Mouse (Mus musculus) midbrain, embryonic 15.5 days (tissue): ENCODE measurements at regions not wholly inside any gene's neighbourhood (a gene's known extent, or its start where the extent isn't known, plus 50 kb on each side); places are given as distances from the start of the nearest gene placed in this dataset.

ENCODE experiments used
- ATAC-seq: fragments of 200-750 bp; cut with Nextera tagmentation; replicated peaks from 2 replicates; pipeline ENCODE4 v1.8.0; 2017; ENCODE audit warnings: moderate TSS enrichment
- H3K27ac ChIP-seq: fragments of 300-500 bp; sonication (generic); 2 replicates; pipeline ENCODE4 v1.5.1; 2015; ENCODE audit warnings: mild to moderate bottlenecking, inconsistent platforms
- H3K27me3 ChIP-seq: fragments of 300-500 bp; sonication (generic); replicated peaks from 2 replicates; pipeline ENCODE4 v1.6.1; 2015; ENCODE audit warnings: inconsistent platforms
- H3K36me3 ChIP-seq: fragments of 300-500 bp; sonication (generic); replicated peaks from 2 replicates; pipeline ENCODE4 v1.6.1; 2015; ENCODE audit warnings: inconsistent platforms
- H3K4me1 ChIP-seq: fragments of 300-500 bp; sonication (generic); 2 replicates; pipeline ENCODE4 v1.6.1; 2015; ENCODE audit warnings: inconsistent platforms
- H3K4me2 ChIP-seq: fragments of 300-500 bp; sonication (generic); 2 replicates; pipeline ENCODE4 v1.6.1; 2015; ENCODE audit warnings: inconsistent platforms, mild to moderate bottlenecking, moderate library complexity
- H3K4me3 ChIP-seq: fragments of 300-500 bp; sonication (generic); 2 replicates; pipeline ENCODE4 v1.5.1; 2015; ENCODE audit warnings: mild to moderate bottlenecking, inconsistent platforms
- H3K9ac ChIP-seq: fragments of 300-500 bp; sonication (generic); 2 replicates; pipeline ENCODE4 v1.6.1; 2015; ENCODE audit warnings: mild to moderate bottlenecking, inconsistent platforms
- H3K9me3 ChIP-seq: fragments of 300-500 bp; sonication (generic); 2 replicates; pipeline ENCODE4 v1.6.1; 2016; ENCODE audit warnings: inconsistent platforms
- WGBS: fragments of 180-500 bp; shearing (Covaris S2); methylation state at CpG from one replicate; pipeline ENCODE4 v1.1.7; 2015; ENCODE audit warnings: mixed read lengths; 5-methylcytosine and 5-hydroxymethylcytosine counted together

GRCm38 (mm10) chr11:13724375-13724774 is 874.7 kb upstream of the Pom121l12 start:
- ATAC-seq: peak; percentile 42; the same call in 1 of the 2 replicates

GRCm38 (mm10) chr11:13771065-13771464 is 828.0 kb upstream of the Pom121l12 start:
- ATAC-seq: no peak
- H3K36me3 ChIP-seq: no peaks in the 10 kb centered on the region
- H3K9ac ChIP-seq: no peak overlapping the region
- H3K4me3 ChIP-seq: no peak overlapping the region
- H3K4me1 ChIP-seq: no peaks in the 10 kb centered on the region
- H3K4me2 ChIP-seq: no peak overlapping the region
- no peak overlapping the region for H3K27ac ChIP-seq
- WGBS: 41% methylated on average over 2 of the region's 2 CpGs
- H3K27me3 ChIP-seq: no peaks in the 10 kb centered on the region
- no peaks in the 10 kb centered on the region for H3K9me3 ChIP-seq

More at GRCm38 (mm10) chr11:13724375-13724774, 874.7 kb upstream of the Pom121l12 start:
- WGBS: 64% methylated on average over 3 of the region's 3 CpGs
- Histone ChIP-seq H3K4me1 (no peaks in the 10 kb centered on the region), H3K4me2 (no peak overlapping the region), H3K27me3 (no peaks in the 10 kb centered on the region), H3K36me3 (no peaks in the 10 kb centered on the region), H3K9me3 (no peaks in the 10 kb centered on the region), H3K27ac (no peak overlapping the region), H3K9ac (no peak overlapping the region), H3K4me3 (no peak overlapping the region)
